Mouse (Mus musculus) right cerebral cortex, adult 2 months (tissue): ENCODE measurements at regions not wholly inside any gene's neighbourhood (a gene's known extent, or its start where the extent isn't known, plus 50 kb on each side); places are given as distances from the start of the nearest gene placed in this dataset.

Source experiments
- DNase-seq, 2 experiments: peaks; one replicate each; pipeline ENCODE4 v3.0.0; 2021 to 2022; ENCODE audit warnings: low spot score in 2 of 2

GRCm38 (mm10) chr4:140402319-140402718 is 155.7 kb upstream of the Igsf21 start:
- DNase-seq = no peak

GRCm38 (mm10) chr4:140401632-140402031 is 155.0 kb upstream of the Igsf21 start:
- DNase-seq = no peak

- DNase-seq = peak in 1 of 2 experiments; percentile 24
Measured at GRCm38 (mm10) chr4:140396548-140396947, 150.0 kb upstream of the Igsf21 start.

GRCm38 (mm10) chr4:140392290-140392689 is 145.7 kb upstream of the Igsf21 start:
- no peak for DNase-seq

GRCm38 (mm10) chr4:140390684-140391234 is 144.2 kb upstream of the Igsf21 start:
- no peak for DNase-seq

- no peak for DNase-seq
Measured at GRCm38 (mm10) chr4:140385686-140386085, 139.1 kb upstream of the Igsf21 start.

GRCm38 (mm10) chr4:140385226-140385625 is 138.6 kb upstream of the Igsf21 start:
- no peak for DNase-seq

GRCm38 (mm10) chr4:140383596-140383995 is 137.0 kb upstream of the Igsf21 start:
- no peak for DNase-seq

- DNase-seq = peak; percentile 14 to 25
Measured at GRCm38 (mm10) chr4:140380733-140381132, 134.1 kb upstream of the Igsf21 start.

- DNase-seq = no peak
Measured at GRCm38 (mm10) chr4:140377941-140378340, 131.4 kb upstream of the Igsf21 start.

- DNase-seq = no peak
Measured at GRCm38 (mm10) chr4:140372586-140373325, 126.2 kb upstream of the Igsf21 start.

- peak; percentile 81 to 85 for DNase-seq
Measured at GRCm38 (mm10) chr4:140371426-140372213, 125.0 kb upstream of the Igsf21 start.

GRCm38 (mm10) chr4:140366975-140367680 is 120.5 kb upstream of the Igsf21 start:
- DNase-seq = no peak

- DNase-seq = no peak
Measured at GRCm38 (mm10) chr4:140358846-140359245, 112.3 kb upstream of the Igsf21 start.

GRCm38 (mm10) chr4:140358103-140358502 is 111.5 kb upstream of the Igsf21 start:
- peak in 1 of 2 experiments; percentile 32 for DNase-seq

- DNase-seq = no peak
Measured at GRCm38 (mm10) chr4:140355144-140355550, 108.6 kb upstream of the Igsf21 start.

- DNase-seq = no peak
Measured at GRCm38 (mm10) chr4:140348802-140349201, 102.2 kb upstream of the Igsf21 start.

- no peak for DNase-seq
Measured at GRCm38 (mm10) chr4:140330138-140330537, 83.6 kb upstream of the Igsf21 start.

- DNase-seq = no peak
Measured at GRCm38 (mm10) chr4:140326706-140327440, 80.3 kb upstream of the Igsf21 start.

- DNase-seq = no peak
Measured at GRCm38 (mm10) chr4:140325677-140326052, 79.1 kb upstream of the Igsf21 start.

GRCm38 (mm10) chr4:140324971-140325676 is 78.5 kb upstream of the Igsf21 start:
- DNase-seq = no peak
